Mouse (Mus musculus) liver, embryonic 13.5 days (tissue): ENCODE measurements around the gene Hmx3. TPM values are rescaled to one million over a fixed set of nuclear protein-coding genes. Genes with fewer than 3 reads are reported as not detected.

ENCODE experiments used
- ATAC-seq: fragments of 200-750 bp; cut with Nextera tagmentation; 2 replicates; pipeline ENCODE4 v1.8.0; 2017; ENCODE audit warnings: low read depth, mild to moderate bottlenecking, moderate number of reproducible peaks, moderate library complexity
- DNase-seq: peaks from one replicate; pipeline ENCODE4 v3.0.0; 2022
- H3K27ac ChIP-seq: fragments of 300-500 bp; sonication (generic); 2 replicates; pipeline ENCODE4 v1.5.1; 2015; ENCODE audit warnings: moderate library complexity, mild to moderate bottlenecking, inconsistent platforms
- H3K27me3 ChIP-seq: fragments of 300-500 bp; sonication (generic); 2 replicates; pipeline ENCODE4 v1.6.1; 2015; ENCODE audit warnings: mild to moderate bottlenecking, inconsistent platforms
- H3K36me3 ChIP-seq: fragments of 300-500 bp; sonication (generic); 2 replicates; pipeline ENCODE4 v1.6.1; 2015; ENCODE audit warnings: mild to moderate bottlenecking, inconsistent platforms
- H3K4me1 ChIP-seq: fragments of 300-500 bp; sonication (generic); replicated peaks from 2 replicates; pipeline ENCODE4 v1.6.1; 2015; ENCODE audit warnings: inconsistent platforms
- H3K4me2 ChIP-seq: fragments of 300-500 bp; sonication (generic); 2 replicates; pipeline ENCODE4 v1.6.1; 2015; ENCODE audit warnings: inconsistent platforms, mild to moderate bottlenecking, moderate library complexity
- H3K4me3 ChIP-seq: fragments of 300-500 bp; sonication (generic); replicated peaks from 2 replicates; pipeline ENCODE4 v1.5.1; 2015; ENCODE audit warnings: mild to moderate bottlenecking, inconsistent platforms
- H3K9ac ChIP-seq: fragments of 300-500 bp; sonication (generic); 2 replicates; pipeline ENCODE4 v1.6.1; 2015; ENCODE audit warnings: mild to moderate bottlenecking, inconsistent platforms
- H3K9me3 ChIP-seq: fragments of 300-500 bp; sonication (generic); replicated peaks from 2 replicates; pipeline ENCODE4 v1.6.1; 2016; ENCODE audit warnings: inconsistent platforms
- WGBS: fragments of 180-500 bp; shearing (Covaris S2); methylation state at CpG from one replicate; pipeline ENCODE4 v1.1.7; 2015; ENCODE audit not compliant: insufficient replicate concordance; 5-methylcytosine and 5-hydroxymethylcytosine counted together
- polyA plus RNA-seq: library from polyadenylated mRNA; unstranded; fragments of >200 nt; fragmentation: Nextera tagmentation; extraction: Ambion mirVana; gene quantifications from 2 replicates; pipeline ENCODE4 v1.2.1, GENCODE M21; 2015

Hmx3 gene
- polyA plus RNA-seq, 1 experiment from 2014 or later: not detected

DNA sequence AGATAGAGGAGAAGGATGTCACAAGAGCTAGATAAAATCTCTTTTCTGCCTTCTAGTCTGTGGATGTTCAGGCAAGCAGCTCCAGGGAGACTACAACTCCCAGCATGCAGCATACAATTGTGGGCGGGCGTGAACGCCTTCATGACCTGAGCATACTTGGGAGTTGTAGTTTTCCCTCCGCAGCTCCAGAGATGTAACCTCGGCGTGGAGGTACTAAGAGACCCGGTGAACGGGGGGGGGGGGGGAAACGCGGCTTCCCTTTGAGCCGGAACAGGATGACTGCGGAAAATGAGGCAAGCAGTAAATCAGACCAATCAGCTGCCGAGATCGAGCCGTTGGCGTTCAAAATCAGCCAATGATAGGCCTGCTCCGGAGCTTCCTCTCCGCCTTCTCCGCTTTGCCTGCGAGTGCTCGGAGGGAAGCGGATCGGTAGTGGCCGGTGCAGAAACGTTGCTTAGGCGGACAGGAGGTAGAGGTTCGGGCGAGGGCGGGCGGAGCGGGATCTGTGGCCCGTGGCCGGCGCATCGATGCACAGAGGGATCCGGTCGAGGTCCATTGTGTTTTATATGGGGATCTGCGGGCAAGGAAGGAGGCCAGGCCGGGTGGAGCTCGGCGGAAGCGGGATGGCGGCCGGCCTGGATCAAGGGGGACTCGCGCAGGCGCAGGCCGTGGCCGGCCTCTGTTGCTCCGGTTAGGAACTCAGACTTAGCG is 17.5 kb downstream of the Hmx3 start, which contains the start of gene Bub3:
Gene Bub3 (plus strand): TSS at position 237 of the 711 bp plus-strand sequence.
- peaks cover 45% of the 10 kb centered on the region for H3K27me3 ChIP-seq
- under 1% methylated on average over 49 of the region's 51 CpGs for WGBS
- peak within 1 kb of the TSS; percentile 90 for H3K27ac ChIP-seq

GRCm38 (mm10) chr7:131560697-131561042 is 18.0 kb downstream of the Hmx3 start:
- WGBS: 1% methylated on average over 14 of the region's 14 CpGs
- Histone ChIP-seq H3K27me3 (peaks cover 40% of the 10 kb centered on the region), H3K4me2 (peak overlapping the region; percentile 79), H3K27ac (peak overlapping the region; percentile 90), H3K4me1 (peaks cover 39% of the 10 kb centered on the region), H3K9ac (peak overlapping the region; percentile 92), H3K36me3 (peaks cover 39% of the 10 kb centered on the region), H3K9me3 (no peaks in the 10 kb centered on the region), H3K4me3 (peak overlapping the region; percentile 89)
- DNase-seq: no peak
- ATAC-seq: peak; percentile 72

More for the DNA sequence above, 17.5 kb downstream of the Hmx3 start, which contains the start of gene Bub3:
- H3K36me3 ChIP-seq: peaks cover 34% of the 10 kb centered on the region
- H3K4me2 ChIP-seq: peak within 1 kb of the TSS; percentile 79
- no peaks in the 10 kb centered on the region for H3K9me3 ChIP-seq
- H3K9ac ChIP-seq: peak within 1 kb of the TSS; percentile 92
- H3K4me1 ChIP-seq: peaks cover 44% of the 10 kb centered on the region
- ATAC-seq (peak; percentile 92), DNase-seq (peak; percentile 85)
- peak within 1 kb of the TSS; percentile 89 for H3K4me3 ChIP-seq

GRCm38 (mm10) chr7:131575246-131575645 is 32.6 kb downstream of the Hmx3 start:
- WGBS: 74% methylated on average over 6 of the region's 6 CpGs
- ATAC-seq: no peak
- DNase-seq: no peak

GRCm38 (mm10) chr7:131582178-131582577 is 39.5 kb downstream of the Hmx3 start:
- H3K4me3 ChIP-seq: no peak overlapping the region
- H3K27me3 ChIP-seq: no peaks in the 10 kb centered on the region
- H3K4me2 ChIP-seq: no peak overlapping the region
- ATAC-seq (no peak), DNase-seq (no peak)
- WGBS: 69% methylated on average over 9 of the region's 9 CpGs
- no peak overlapping the region for H3K27ac ChIP-seq
- H3K9me3 ChIP-seq: no peaks in the 10 kb centered on the region
- H3K4me1 ChIP-seq: no peaks in the 10 kb centered on the region
- no peaks in the 10 kb centered on the region for H3K36me3 ChIP-seq
- no peak overlapping the region for H3K9ac ChIP-seq

More at GRCm38 (mm10) chr7:131575246-131575645, 32.6 kb downstream of the Hmx3 start:
- Histone ChIP-seq H3K4me1 (no peaks in the 10 kb centered on the region), H3K9me3 (no peaks in the 10 kb centered on the region), H3K4me2 (no peak overlapping the region), H3K4me3 (no peak overlapping the region), H3K9ac (no peak overlapping the region), H3K27me3 (no peaks in the 10 kb centered on the region), H3K36me3 (peaks cover 45% of the 10 kb centered on the region), H3K27ac (no peak overlapping the region)

DNA sequence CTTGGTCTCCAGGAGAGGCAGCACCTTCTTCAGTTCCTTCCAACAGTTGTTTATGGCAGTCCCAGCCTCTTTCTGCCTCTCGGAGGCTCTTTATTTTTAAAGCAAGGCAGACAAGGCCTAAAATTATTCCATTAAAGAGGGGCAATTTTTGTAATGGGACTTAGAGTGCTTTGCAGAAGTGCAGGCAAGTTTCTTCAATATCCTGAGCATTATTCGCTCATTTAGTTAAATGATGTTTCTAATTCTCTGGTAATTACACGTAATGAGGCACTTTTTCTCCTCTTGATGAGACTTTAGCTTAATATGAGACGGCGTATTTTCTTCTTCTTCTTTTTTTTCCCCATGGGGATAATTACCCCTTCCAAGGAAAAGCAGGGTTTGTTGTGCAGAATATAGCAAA is 42.9 kb downstream of the Hmx3 start:
- Histone ChIP-seq H3K4me1 (no peaks in the 10 kb centered on the region), H3K27me3 (no peaks in the 10 kb centered on the region), H3K4me3 (no peak overlapping the region), H3K9ac (no peak overlapping the region), H3K9me3 (no peaks in the 10 kb centered on the region), H3K4me2 (no peak overlapping the region), H3K27ac (no peak overlapping the region), H3K36me3 (no peaks in the 10 kb centered on the region)
- ATAC-seq: no peak
- WGBS: 79% methylated on average over 5 of the region's 5 CpGs
- DNase-seq: no peak

Other genes with a start within 250 kb of the Hmx3 start
- gene Cuzd1, start 220.6 kb upstream of the Hmx3 start, polyA plus RNA-seq: not detected in 2 replicates
- gene Fam24b, start 213.4 kb upstream of the Hmx3 start, polyA plus RNA-seq: not detected in 2 replicates
- gene Fam24a, start 209.0 kb upstream of the Hmx3 start, polyA plus RNA-seq: not detected in 2 replicates
- gene 2310057M21Rik, start 180.1 kb upstream of the Hmx3 start, polyA plus RNA-seq: 11.1 and 12.4 TPM in 2 replicates
- gene Pstk, start 171.7 kb upstream of the Hmx3 start, polyA plus RNA-seq: 31.2 and 34.3 TPM in 2 replicates
- 11.0 and 16.6 TPM in 2 replicates for gene Ikzf5, start 132.3 kb upstream of the Hmx3 start, polyA plus RNA-seq
- 26.4 and 39.0 TPM in 2 replicates for gene Acadsb, start 132.3 kb upstream of the Hmx3 start, polyA plus RNA-seq
- 0.07 TPM in 1 of 2 replicates, not detected in the other for gene Hmx2, start 5.9 kb downstream of the Hmx3 start, polyA plus RNA-seq
- gene Bub3, start 17.4 kb downstream of the Hmx3 start, polyA plus RNA-seq: 134 and 142 TPM in 2 replicates